Mouse (Mus musculus) heart, embryonic 16.5 days (tissue): ENCODE results near the gene Slc25a20. TPM values are rescaled to one million over a fixed set of nuclear protein-coding genes. Genes with fewer than 3 reads are reported as not detected.
"Not testable (repeated sequence)": the region's sequence is repeated elsewhere in the genome, so short reads cannot be mapped to it uniquely, and the experiment has no call there.

Source experiments
- ATAC-seq: fragments of 200-750 bp; cut with Nextera tagmentation; replicated peaks from 2 replicates; pipeline ENCODE4 v1.8.0; 2017; ENCODE audit warnings: moderate number of reproducible peaks; ENCODE audit not compliant: insufficient read depth, low FRiP score; ENCODE audit errors: extremely low read depth
- H3K27ac ChIP-seq: fragments of 300-500 bp; sonication (generic); 2 replicates; pipeline ENCODE4 v1.5.1; 2014; ENCODE audit warnings: mild to moderate bottlenecking, low read length, control low read depth, moderate library complexity
- H3K27me3 ChIP-seq: fragments of 300-500 bp; sonication (generic); 2 replicates; pipeline ENCODE4 v1.6.1; 2014; ENCODE audit warnings: low read length, mixed read lengths; ENCODE audit not compliant: control insufficient read depth, insufficient read depth
- H3K36me3 ChIP-seq: fragments of 300-500 bp; sonication (generic); 2 replicates; pipeline ENCODE4 v1.6.1; 2014; ENCODE audit not compliant: control insufficient read depth, insufficient read depth
- H3K4me1 ChIP-seq: fragments of 300-500 bp; sonication (generic); 2 replicates; pipeline ENCODE4 v1.6.1; 2014; ENCODE audit warnings: low read length, mixed read lengths; ENCODE audit not compliant: control insufficient read depth, insufficient read depth
- H3K4me2 ChIP-seq: fragments of 300-500 bp; sonication (generic); 2 replicates; pipeline ENCODE4 v1.6.1; 2014; ENCODE audit warnings: low read depth, mild to moderate bottlenecking, control low read depth, low read length
- H3K4me3 ChIP-seq: fragments of 300-500 bp; sonication (generic); 2 replicates; pipeline ENCODE4 v1.5.1; 2014; ENCODE audit warnings: mild to moderate bottlenecking, control low read depth, low read length
- H3K9ac ChIP-seq: fragments of 300-500 bp; sonication (generic); 2 replicates; pipeline ENCODE4 v1.6.1; 2014; ENCODE audit warnings: low read length, control low read depth
- H3K9me3 ChIP-seq: fragments of 300-500 bp; sonication (generic); replicated peaks from 2 replicates; pipeline ENCODE4 v1.6.1; 2016; ENCODE audit warnings: low read length; ENCODE audit not compliant: control insufficient read depth
- WGBS: fragments of 180-500 bp; shearing (Covaris S2); extraction: QIAGEN DNeasy Blood & Tissue Kit; methylation state at CpG from one replicate; pipeline ENCODE4 v1.1.7; 2014; 5-methylcytosine and 5-hydroxymethylcytosine counted together
- polyA plus RNA-seq: library from polyadenylated mRNA; unstranded; fragments of >200 nt; fragmentation: Nextera tagmentation; extraction: Ambion mirVana; gene quantifications from 2 replicates; pipeline ENCODE4 v1.2.1, GENCODE M21; 2015

The Slc25a20 gene
- polyA plus RNA-seq, 1 experiment from 2014 or later, result 88.0 TPM

- no peaks in the 10 kb centered on the region for H3K9me3 ChIP-seq
- no peak overlapping the region for H3K27ac ChIP-seq
- WGBS, result 83% methylated on average over 2 of the region's 2 CpGs
- H3K4me3 ChIP-seq, result no peak overlapping the region
- no peaks in the 10 kb centered on the region for H3K27me3 ChIP-seq
- no peak overlapping the region for H3K9ac ChIP-seq
- peaks cover 8% of the 10 kb centered on the region; the same call in 1 of the 2 replicates for H3K36me3 ChIP-seq
- ATAC-seq, result no peak
- H3K4me2 ChIP-seq, result no peak overlapping the region
- no peaks in the 10 kb centered on the region for H3K4me1 ChIP-seq
These were observed 22.1 kb upstream of the Slc25a20 start for GRCm38 (mm10) chr9:108639825-108640224.

GRCm38 (mm10) chr9:108648166-108648565 is 13.7 kb upstream of the Slc25a20 start:
- 29% methylated on average over 10 of the region's 10 CpGs for WGBS
- peak overlapping the region; percentile 98 for H3K27ac ChIP-seq
- H3K4me1 ChIP-seq, result peaks cover 23% of the 10 kb centered on the region
- H3K4me3 ChIP-seq, result peak overlapping the region; percentile 99
- no peak for ATAC-seq
- H3K9me3 ChIP-seq, result no peaks in the 10 kb centered on the region
- peak overlapping the region; percentile 65 for H3K4me2 ChIP-seq
- H3K27me3 ChIP-seq, result no peaks in the 10 kb centered on the region
- H3K9ac ChIP-seq, result peak overlapping the region; percentile 98
- peaks cover 2% of the 10 kb centered on the region; the same call in 1 of the 2 replicates for H3K36me3 ChIP-seq

GRCm38 (mm10) chr9:108648611-108649560 is 13.0 kb upstream of the Slc25a20 start, which contains the start of gene Arih2:
Arih2 (minus strand) TSS chr9:108649386.
- no peaks in the 10 kb centered on the region for H3K27me3 ChIP-seq
- no peaks in the 10 kb centered on the region for H3K9me3 ChIP-seq
- peaks cover 23% of the 10 kb centered on the region for H3K4me1 ChIP-seq
- H3K4me3 ChIP-seq, result peak within 1 kb of the TSS; percentile 99
- under 1% methylated on average over 112 of the region's 112 CpGs for WGBS
- H3K36me3 ChIP-seq, result no peaks in the 10 kb centered on the region
- peak within 1 kb of the TSS; percentile 72 for H3K4me2 ChIP-seq
- peak within 1 kb of the TSS; percentile 98 for H3K9ac ChIP-seq
- ATAC-seq, result peak; percentile 97
- peak within 1 kb of the TSS; percentile 98 for H3K27ac ChIP-seq

GRCm38 (mm10) chr9:108649561-108650440 is 12.1 kb upstream of the Slc25a20 start:
- WGBS, result 14% methylated on average over 29 of the region's 29 CpGs

GRCm38 (mm10) chr9:108654566-108655464 is 7.1 kb upstream of the Slc25a20 start:
- H3K9me3 ChIP-seq, result no peaks in the 10 kb centered on the region
- peaks cover 6% of the 10 kb centered on the region for H3K4me1 ChIP-seq
- 76% methylated on average over 10 of the region's 10 CpGs for WGBS
- no peak overlapping the region for H3K27ac ChIP-seq
- H3K9ac ChIP-seq, result no peak overlapping the region
- no peak overlapping the region for H3K4me2 ChIP-seq
- H3K4me3 ChIP-seq, result no peak overlapping the region
- H3K27me3 ChIP-seq, result no peaks in the 10 kb centered on the region
- no peak for ATAC-seq
- no peaks in the 10 kb centered on the region for H3K36me3 ChIP-seq

More at GRCm38 (mm10) chr9:108649561-108650440, 12.1 kb upstream of the Slc25a20 start:
- Histone ChIP-seq H3K9me3 (no peaks in the 10 kb centered on the region), H3K36me3 (no peaks in the 10 kb centered on the region), H3K27ac (peak overlapping the region; percentile 98), H3K27me3 (no peaks in the 10 kb centered on the region), H3K9ac (peak overlapping the region; percentile 98), H3K4me1 (peaks cover 23% of the 10 kb centered on the region), H3K4me2 (peak overlapping the region; percentile 72), H3K4me3 (peak overlapping the region; percentile 99)
- no peak; the same call in 1 of the 2 replicates for ATAC-seq

- not testable (repeated sequence) for H3K4me3 ChIP-seq, H3K9ac ChIP-seq, H3K4me1 ChIP-seq, H3K36me3 ChIP-seq, ATAC-seq, H3K27me3 ChIP-seq, H3K9me3 ChIP-seq, H3K4me2 ChIP-seq, H3K27ac ChIP-seq
- WGBS, result 63% methylated on average over 7 of the region's 7 CpGs
These were observed 6.0 kb upstream of the Slc25a20 start for GRCm38 (mm10) chr9:108655865-108656264.

- Histone ChIP-seq H3K4me2 (peak overlapping the region; percentile 76), H3K9me3 (no peaks in the 10 kb centered on the region), H3K4me3 (peak overlapping the region; percentile 83), H3K36me3 (0 out of 2 replicates have a peak, but pooled peaks cover 3% of the 10 kb centered on the region), H3K9ac (peak overlapping the region; percentile 85), H3K4me1 (peaks cover 9% of the 10 kb centered on the region), H3K27me3 (no peaks in the 10 kb centered on the region), H3K27ac (peak overlapping the region; percentile 57)
- 22% methylated on average over 6 of the region's 6 CpGs for WGBS
- ATAC-seq, result no peak
These were observed 772 bp downstream of the Slc25a20 start for GRCm38 (mm10) chr9:108662660-108663059.

- H3K27me3 ChIP-seq, result no peaks in the 10 kb centered on the region
- peaks cover 6% of the 10 kb centered on the region; the same call in 1 of the 2 replicates for H3K9me3 ChIP-seq
- H3K27ac ChIP-seq, result no peak overlapping the region
- no peak for ATAC-seq
- H3K4me3 ChIP-seq, result no peak overlapping the region
- no peak overlapping the region for H3K4me2 ChIP-seq
- 61% methylated on average over 8 of the region's 8 CpGs for WGBS
- no peaks in the 10 kb centered on the region for H3K4me1 ChIP-seq
- no peak overlapping the region for H3K9ac ChIP-seq
- H3K36me3 ChIP-seq, result peaks cover 26% of the 10 kb centered on the region
These were observed 8.0 kb downstream of the Slc25a20 start for GRCm38 (mm10) chr9:108669875-108670274.
